Mouse (Mus musculus) midbrain, embryonic 10.5 days (tissue): ENCODE data around the gene Taz. TPM values are rescaled to one million over a fixed set of nuclear protein-coding genes. Genes with fewer than 3 reads are reported as not detected.

ENCODE experiments used
- microRNA-seq: library from miRNA; unstranded; fragments of <30 nt; microRNA quantifications from one replicate; pipeline ENCODE4, GENCODE M21; 2017
- polyA plus RNA-seq: library from polyadenylated mRNA; unstranded; fragments of >200 nt; fragmentation: Nextera tagmentation; extraction: Ambion mirVana; gene quantifications from 2 replicates; pipeline ENCODE4 v1.2.1, GENCODE M21; 2016

The Taz gene
- polyA plus RNA-seq, 1 experiment from 2014 or later: 75.7 TPM

Small RNA genes lying within 50 kb of the gene (microRNA-seq; reads per million reads assigned to microRNA genes)
- gene Mir7091 (not detected), gene Mir7092 (not detected)

Other genes starting within 250 kb of the Taz start
- not detected in 2 replicates for gene Opn1mw, start 154.4 kb upstream of the Taz start, polyA plus RNA-seq
- gene Mecp2, start 146.5 kb upstream of the Taz start, polyA plus RNA-seq: 15.7 and 16.0 TPM in 2 replicates
- not detected in 2 replicates for gene Tex28, start 114.1 kb upstream of the Taz start, polyA plus RNA-seq
- gene Tktl1, start 104.7 kb upstream of the Taz start, polyA plus RNA-seq: not detected in 2 replicates
- gene Flna, start 32.1 kb upstream of the Taz start, polyA plus RNA-seq: 223 and 243 TPM in 2 replicates
- 18.5 and 20.1 TPM in 2 replicates for gene Emd, start 27.2 kb upstream of the Taz start, polyA plus RNA-seq
- 711 and 801 TPM in 2 replicates for gene Rpl10, start 11.1 kb upstream of the Taz start, polyA plus RNA-seq
- 3.7 and 4.1 TPM in 2 replicates for gene Dnase1l1, start 425 bp downstream of the Taz start, polyA plus RNA-seq
- gene Atp6ap1, start 15.2 kb downstream of the Taz start, polyA plus RNA-seq: 89.8 and 111 TPM in 2 replicates
- gene Gdi1, start 23.1 kb downstream of the Taz start, polyA plus RNA-seq: 310 and 448 TPM in 2 replicates
- 66.8 and 67.5 TPM in 2 replicates for gene Fam50a, start 31.1 kb downstream of the Taz start, polyA plus RNA-seq
- 15.7 and 24.3 TPM in 2 replicates for gene Plxna3, start 47.2 kb downstream of the Taz start, polyA plus RNA-seq
- gene Lage3, start 71.7 kb downstream of the Taz start, polyA plus RNA-seq: 118 and 122 TPM in 2 replicates
- 74.8 and 75.4 TPM in 2 replicates for gene Ubl4a, start 91.3 kb downstream of the Taz start, polyA plus RNA-seq
- 10.9 and 11.3 TPM in 2 replicates for gene Slc10a3, start 91.4 kb downstream of the Taz start, polyA plus RNA-seq
- 27.0 and 31.3 TPM in 2 replicates for gene Fam3a, start 111.4 kb downstream of the Taz start, polyA plus RNA-seq
- gene Ikbkg, start 111.4 kb downstream of the Taz start, polyA plus RNA-seq: 20.9 and 23.3 TPM in 2 replicates
- 54.6 and 61.5 TPM in 2 replicates for gene G6pdx, start 147.3 kb downstream of the Taz start, polyA plus RNA-seq
- gene Gm6880, start 199.5 kb downstream of the Taz start, polyA plus RNA-seq: not detected in 2 replicates